ENCODE assay signal across 8 mouse cellular contexts in the genomic region with DNA sequence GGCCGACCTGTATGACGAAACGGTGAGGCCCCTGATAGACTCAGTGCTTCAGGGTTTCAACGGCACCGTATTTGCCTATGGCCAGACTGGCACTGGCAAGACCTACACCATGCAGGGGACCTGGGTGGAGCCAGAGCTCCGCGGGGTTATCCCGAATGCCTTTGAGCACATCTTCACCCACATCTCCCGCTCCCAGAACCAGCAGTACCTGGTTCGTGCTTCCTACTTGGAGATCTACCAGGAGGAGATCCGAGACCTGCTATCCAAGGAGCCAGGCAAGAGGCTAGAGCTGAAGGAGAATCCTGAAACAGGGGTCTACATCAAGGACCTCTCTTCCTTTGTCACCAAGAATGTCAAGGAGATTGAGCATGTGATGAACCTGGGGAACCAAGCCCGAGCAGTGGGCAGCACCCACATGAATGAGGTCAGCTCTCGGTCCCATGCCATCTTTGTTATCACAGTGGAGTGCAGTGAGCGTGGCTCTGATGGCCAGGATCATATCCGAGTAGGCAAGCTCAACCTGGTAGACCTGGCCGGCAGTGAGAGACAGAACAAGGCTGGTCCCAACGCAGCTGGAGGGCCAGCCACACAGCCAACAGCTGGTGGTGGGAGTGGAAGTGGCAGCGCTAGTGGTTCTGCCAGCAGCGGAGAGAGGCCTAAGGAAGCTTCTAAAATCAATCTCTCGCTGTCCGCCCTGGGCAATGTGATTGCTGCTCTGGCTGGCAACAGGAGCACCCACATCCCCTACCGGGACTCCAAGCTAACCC. TPM values are rescaled to one million over a fixed set of nuclear protein-coding genes. Genes with fewer than 3 reads are reported as not detected.
A peak's percentile ranks its signal among the peaks of the same experiment; 100 is the strongest.
DNase-seq lines count a peak whose midpoint lies in the region; ATAC-seq and TF ChIP-seq lines count a peak whose summit lies in the region.

No protein-coding gene starts in this region.

- H3K27ac ChIP-seq in neural tube, embryonic 11.5 days (ENCODE audit: low read depth, low read length) = no peak overlapping the region; the same call in 1 of the 2 replicates
- H3K27ac ChIP-seq in liver, embryonic 11.5 days (ENCODE audit: low read depth, low read length) = no peak overlapping the region
- H3K27ac ChIP-seq in stomach, postnatal 0 days (replicated peaks) = no peak overlapping the region

- peak overlapping the region; percentile 77 for H3K4me3 ChIP-seq in neural tube, embryonic 11.5 days (ENCODE audit: low read depth, low read length)
- peak overlapping the region; percentile 63 for H3K4me3 ChIP-seq in liver, embryonic 11.5 days (ENCODE audit: low read depth, low read length)
- peak overlapping the region; percentile 80 for H3K4me3 ChIP-seq in stomach, postnatal 0 days (ENCODE audit: low read depth, low read length)

- no peak for TF ChIP-seq EP300 in stomach, postnatal 0 days (optimal IDR thresholded peaks at IDR 0.05)

- DNase-seq in frontal cortex, postnatal 25 days (ENCODE audit: low spot score in 2 of 2) = no peak
- DNase-seq in neural tube, embryonic 11.5 days (ENCODE audit: low spot score) = no peak
- DNase-seq in neural tube, embryonic 10.5 days (ENCODE audit: extremely low spot score, low spot score) = no peak
- no peak for DNase-seq in liver, embryonic 11.5 days (ENCODE audit: low spot score)
- DNase-seq in stomach, postnatal 0 days (ENCODE audit: low spot score) = no peak
- no peak for DNase-seq in natural killer cell, adult 2 months (ENCODE audit: low spot score in 2 of 2)
- DNase-seq in thymus, postnatal 25 days = no peak

- H3K36me3 ChIP-seq in neural tube, embryonic 11.5 days (ENCODE audit: control insufficient read depth, insufficient read depth, low read length) = peaks cover 8% of the 10 kb centered on the region
- H3K36me3 ChIP-seq in liver, embryonic 11.5 days (ENCODE audit: control insufficient read depth, insufficient read depth, low read length) = no peaks in the 10 kb centered on the region
- no peaks in the 10 kb centered on the region for H3K36me3 ChIP-seq in stomach, postnatal 0 days (ENCODE audit: control insufficient read depth, insufficient read depth, low read length)

- 63% methylated on average over 22 of the region's 22 CpGs for WGBS in neural tube, embryonic 11.5 days
- 62% methylated on average over 22 of the region's 22 CpGs for WGBS in liver, embryonic 11.5 days
- 69% methylated on average over 22 of the region's 22 CpGs for WGBS in stomach, postnatal 0 days

- peak overlapping the region; percentile 87 for H3K9ac ChIP-seq in neural tube, embryonic 11.5 days (ENCODE audit: low read length)
- peak overlapping the region; percentile 59; the same call in 1 of the 2 replicates for H3K9ac ChIP-seq in liver, embryonic 11.5 days (ENCODE audit: low read depth, low read length)
- peak overlapping the region; percentile 76 for H3K9ac ChIP-seq in stomach, postnatal 0 days (ENCODE audit: low read length)

- H3K27me3 ChIP-seq in neural tube, embryonic 11.5 days (ENCODE audit: control insufficient read depth, insufficient read depth, low read length) = no peaks in the 10 kb centered on the region
- H3K27me3 ChIP-seq in liver, embryonic 11.5 days (replicated peaks; ENCODE audit: control insufficient read depth, insufficient read depth, low read length) = peaks cover 11% of the 10 kb centered on the region
- H3K27me3 ChIP-seq in stomach, postnatal 0 days (ENCODE audit: control insufficient read depth, insufficient read depth, low read length) = no peaks in the 10 kb centered on the region

- TF ChIP-seq CTCF in stomach, postnatal 0 days (IDR thresholded peaks at IDR 0.05; ENCODE audit: low read depth) = no peak

- H3K9me3 ChIP-seq in neural tube, embryonic 11.5 days (ENCODE audit: control insufficient read depth, low read length) = peaks cover 3% of the 10 kb centered on the region; the same call in 1 of the 2 replicates
- H3K9me3 ChIP-seq in liver, embryonic 11.5 days (ENCODE audit: control insufficient read depth, low read length) = no peaks in the 10 kb centered on the region
- H3K9me3 ChIP-seq in stomach, postnatal 0 days (ENCODE audit: control insufficient read depth, low read length) = no peaks in the 10 kb centered on the region

- H3K4me1 ChIP-seq in neural tube, embryonic 11.5 days (ENCODE audit: control insufficient read depth, insufficient read depth, low read length) = peaks cover 21% of the 10 kb centered on the region
- peaks cover 5% of the 10 kb centered on the region for H3K4me1 ChIP-seq in liver, embryonic 11.5 days (replicated peaks; ENCODE audit: control insufficient read depth, insufficient read depth, low read length)
- H3K4me1 ChIP-seq in stomach, postnatal 0 days (replicated peaks; ENCODE audit: control insufficient read depth, insufficient read depth) = 0 out of 2 replicates have a peak, but pooled peaks cover 2% of the 10 kb centered on the region

- ATAC-seq in frontal cortex, adult (ENCODE audit: low TSS enrichment) = 0 out of 2 replicates have a peak, but pooled peaks have one; percentile 8
- no peak for ATAC-seq in neural tube, embryonic 11.5 days (ENCODE audit: insufficient read depth, low FRiP score, low TSS enrichment)
- ATAC-seq in liver, embryonic 11.5 days (replicated peaks; ENCODE audit: low FRiP score) = no peak
- ATAC-seq in stomach, postnatal 0 days (ENCODE audit: low FRiP score, low TSS enrichment) = no peak

- peak overlapping the region; percentile 90 for H3K4me2 ChIP-seq in neural tube, embryonic 11.5 days (ENCODE audit: low read depth)
- peak overlapping the region; percentile 75 for H3K4me2 ChIP-seq in liver, embryonic 11.5 days
- H3K4me2 ChIP-seq in stomach, postnatal 0 days (replicated peaks; ENCODE audit: low read depth) = peak overlapping the region; percentile 94

RNA-seq across cellular contexts. Expression of gene Kif3c, which starts 1.4 kb away (rescaled TPM):
- polyA plus RNA-seq in neural tube, embryonic 11.5 days (2014; fragmentation: Nextera tagmentation; extraction: Ambion mirVana) = 38.0 and 42.9 TPM in 2 replicates
- 3.5 and 4.8 TPM in 2 replicates for polyA plus RNA-seq in liver, embryonic 11.5 days (2014; fragmentation: Nextera tagmentation; extraction: Ambion mirVana)
- 2.5 TPM in 2 replicates for polyA plus RNA-seq in stomach, postnatal 0 days (2015; fragmentation: Nextera tagmentation; extraction: Ambion mirVana)

RNA-seq across cellular contexts. Expression of gene Rab10, which starts 56.6 kb away (rescaled TPM):
- polyA plus RNA-seq in neural tube, embryonic 11.5 days (2014; fragmentation: Nextera tagmentation; extraction: Ambion mirVana) = 127 and 128 TPM in 2 replicates
- polyA plus RNA-seq in liver, embryonic 11.5 days (2014; fragmentation: Nextera tagmentation; extraction: Ambion mirVana) = 70.9 and 71.1 TPM in 2 replicates
- 83.9 and 91.2 TPM in 2 replicates for polyA plus RNA-seq in stomach, postnatal 0 days (2015; fragmentation: Nextera tagmentation; extraction: Ambion mirVana)
